In genomic region chr5:118276711-118277110, GRCm38 (mm10) we compare ENCODE assay signal across 18 mouse cellular contexts. TPM values are rescaled to one million over a fixed set of nuclear protein-coding genes. Genes with fewer than 3 reads are reported as not detected.
A peak's percentile ranks its signal among the peaks of the same experiment; 100 is the strongest.
DNase-seq lines count a peak whose midpoint lies in the region; ATAC-seq and TF ChIP-seq lines count a peak whose summit lies in the region.
"Had no signal": no experiment of that assay in that cellular context is flagged by ENCODE, and none has a peak within 500 bp of the region (broad histone marks: within the 10 kb centered on the region; RNA-seq: fewer than 3 reads in every experiment).

No protein-coding gene starts in this region.

- no peak overlapping the region for H3K4me3 ChIP-seq in midbrain, embryonic 13.5 days (replicated peaks)
- no peak overlapping the region for H3K4me3 ChIP-seq in midbrain, embryonic 10.5 days
- H3K4me3 ChIP-seq in hindbrain, embryonic 11.5 days (ENCODE audit: low read depth, low read length) = no peak overlapping the region
- H3K4me3 ChIP-seq in midbrain, postnatal 0 days (ENCODE audit: low read depth, low read length) = no peak overlapping the region
- H3K4me3 ChIP-seq: embryonic facial prominence, embryonic 15.5 days; heart, embryonic 10.5 days; intestine, embryonic 15.5 days; limb, embryonic 13.5 days; liver, embryonic 15.5 days had no signal

- TF ChIP-seq CTCF in midbrain, postnatal 0 days (IDR thresholded peaks at IDR 0.05) = no peak

- H3K36me3 ChIP-seq in midbrain, embryonic 13.5 days = no peaks in the 10 kb centered on the region
- H3K36me3 ChIP-seq in midbrain, embryonic 10.5 days = no peaks in the 10 kb centered on the region
- H3K36me3 ChIP-seq in hindbrain, embryonic 11.5 days (ENCODE audit: control insufficient read depth, insufficient read depth, low read length) = no peaks in the 10 kb centered on the region
- no peaks in the 10 kb centered on the region for H3K36me3 ChIP-seq in midbrain, postnatal 0 days (ENCODE audit: insufficient read depth, low read length)
- H3K36me3 ChIP-seq: embryonic facial prominence, embryonic 15.5 days; heart, embryonic 10.5 days; intestine, embryonic 15.5 days; limb, embryonic 13.5 days; liver, embryonic 15.5 days had no signal

- H3K4me2 ChIP-seq in midbrain, embryonic 13.5 days (replicated peaks) = no peak overlapping the region
- H3K4me2 ChIP-seq in hindbrain, embryonic 11.5 days (replicated peaks; ENCODE audit: low read depth, low read length) = no peak overlapping the region
- no peak overlapping the region for H3K4me2 ChIP-seq in midbrain, postnatal 0 days (ENCODE audit: low read depth, low read length, poor library complexity, severe bottlenecking)
- H3K4me2 ChIP-seq: embryonic facial prominence, embryonic 15.5 days; intestine, embryonic 15.5 days; limb, embryonic 13.5 days; liver, embryonic 15.5 days had no signal

- H3K27me3 ChIP-seq in midbrain, embryonic 13.5 days = peaks cover 10% of the 10 kb centered on the region
- H3K27me3 ChIP-seq in midbrain, embryonic 10.5 days (ENCODE audit: low read depth, poor library complexity, severe bottlenecking) = peaks cover 31% of the 10 kb centered on the region
- 0 out of 2 replicates have a peak, but pooled peaks cover 4% of the 10 kb centered on the region for H3K27me3 ChIP-seq in hindbrain, embryonic 11.5 days (ENCODE audit: control insufficient read depth, insufficient read depth, low read length)
- 0 out of 2 replicates have a peak, but pooled peaks cover 4% of the 10 kb centered on the region for H3K27me3 ChIP-seq in midbrain, postnatal 0 days (ENCODE audit: insufficient read depth, low read length)
- H3K27me3 ChIP-seq: CH12.LX; intestine, embryonic 15.5 days had no signal

- DNase-seq in embryo, embryonic 10 days (ENCODE audit: low spot score) = peak; percentile 50
- no peak for DNase-seq in embryo, embryonic 9.5 days (ENCODE audit: extremely low spot score)
- DNase-seq in midbrain, embryonic 10.5 days (ENCODE audit: low spot score) = no peak
- DNase-seq in hindbrain, embryonic 11.5 days (ENCODE audit: low spot score) = peak; percentile 64
- DNase-seq in midbrain, postnatal 0 days (ENCODE audit: low spot score) = peak; percentile 57
- DNase-seq in gastrocnemius, adult 8-10 months (ENCODE audit: low spot score in 2 of 2) = no peak
- no peak for DNase-seq in gastrocnemius, postnatal 36 days
- DNase-seq: cerebellum, adult 11-12 months; gastrocnemius, postnatal 25 days; lung, postnatal 14 days had no signal

- H3K9ac ChIP-seq in midbrain, embryonic 13.5 days (replicated peaks) = 0 out of 2 replicates have a peak overlapping the region, but pooled peaks have one; percentile 7
- H3K9ac ChIP-seq in hindbrain, embryonic 11.5 days (ENCODE audit: low read depth, low read length) = no peak overlapping the region
- no peak overlapping the region for H3K9ac ChIP-seq in midbrain, postnatal 0 days (replicated peaks; ENCODE audit: low read length, poor library complexity, severe bottlenecking)
- H3K9ac ChIP-seq: embryonic facial prominence, embryonic 15.5 days; intestine, embryonic 15.5 days; limb, embryonic 13.5 days; liver, embryonic 15.5 days had no signal

- no peaks in the 10 kb centered on the region; the same call in 1 of the 2 replicates for H3K9me3 ChIP-seq in midbrain, embryonic 13.5 days
- no peaks in the 10 kb centered on the region for H3K9me3 ChIP-seq in midbrain, embryonic 10.5 days (replicated peaks)
- no peaks in the 10 kb centered on the region for H3K9me3 ChIP-seq in hindbrain, embryonic 11.5 days (ENCODE audit: control insufficient read depth, low read length)
- H3K9me3 ChIP-seq in midbrain, postnatal 0 days (ENCODE audit: low read length) = no peaks in the 10 kb centered on the region
- H3K9me3 ChIP-seq: embryonic facial prominence, embryonic 15.5 days; heart, embryonic 10.5 days; intestine, embryonic 15.5 days; liver, embryonic 15.5 days had no signal

- peak overlapping the region; percentile 51; the same call in 1 of the 2 replicates for H3K27ac ChIP-seq in midbrain, embryonic 13.5 days
- H3K27ac ChIP-seq in midbrain, embryonic 10.5 days (replicated peaks) = no peak overlapping the region
- no peak overlapping the region for H3K27ac ChIP-seq in hindbrain, embryonic 11.5 days (ENCODE audit: low read depth, low read length)
- H3K27ac ChIP-seq in midbrain, postnatal 0 days (ENCODE audit: low read depth, low read length) = no peak overlapping the region
- H3K27ac ChIP-seq: embryonic facial prominence, embryonic 15.5 days; heart, embryonic 10.5 days; intestine, embryonic 15.5 days; limb, embryonic 13.5 days; liver, embryonic 15.5 days had no signal

- no peak for ATAC-seq in midbrain, embryonic 13.5 days
- ATAC-seq in hindbrain, embryonic 11.5 days (ENCODE audit: low FRiP score) = peak; percentile 60
- no peak for ATAC-seq in midbrain, postnatal 0 days (ENCODE audit: low FRiP score)
- ATAC-seq: intestine, embryonic 15.5 days had no signal

- intact Hi-C loops in gastrocnemius, postnatal 36 days (cut with DNase I) = loop anchor here (10.0 kb wide), 2 partner anchors 378 to 1428 kb away; no protein-coding TSS in a partner anchor

- peaks cover 55% of the 10 kb centered on the region for H3K4me1 ChIP-seq in midbrain, embryonic 13.5 days (replicated peaks)
- H3K4me1 ChIP-seq in midbrain, embryonic 10.5 days = peaks cover 31% of the 10 kb centered on the region
- H3K4me1 ChIP-seq in hindbrain, embryonic 11.5 days (replicated peaks; ENCODE audit: control insufficient read depth, insufficient read depth, low read length) = peaks cover 6% of the 10 kb centered on the region
- H3K4me1 ChIP-seq in midbrain, postnatal 0 days (ENCODE audit: insufficient read depth, low read length) = peaks cover 10% of the 10 kb centered on the region; the same call in 1 of the 2 replicates

- 19% methylated on average over 8 of the region's 8 CpGs for WGBS in midbrain, embryonic 13.5 days
- WGBS in midbrain, embryonic 10.5 days = 41% methylated on average over 8 of the region's 8 CpGs
- 21% methylated on average over 8 of the region's 8 CpGs for WGBS in hindbrain, embryonic 11.5 days
- WGBS in midbrain, postnatal 0 days = 27% methylated on average over 8 of the region's 8 CpGs

RNA-seq across cellular contexts. Expression of gene 2410131K14Rik, which starts 31.7 kb away (rescaled TPM):
- 15.0 and 15.1 TPM in 2 replicates for polyA plus RNA-seq in midbrain, embryonic 13.5 days (2015; fragmentation: Nextera tagmentation; extraction: Ambion mirVana)
- 11.3 and 11.7 TPM in 2 replicates for polyA plus RNA-seq in midbrain, embryonic 10.5 days (2016; fragmentation: Nextera tagmentation; extraction: Ambion mirVana)
- polyA plus RNA-seq in hindbrain, embryonic 11.5 days (2014; fragmentation: Nextera tagmentation; extraction: Ambion mirVana) = 11.3 and 11.5 TPM in 2 replicates
- 33.3 and 34.0 TPM in 2 replicates for total RNA-seq in midbrain, postnatal 0 days (2014; rRNA removed)
- 18.8 and 19.2 TPM in 2 replicates for polyA plus RNA-seq in midbrain, postnatal 0 days (2015; fragmentation: Nextera tagmentation; extraction: Ambion mirVana)
- total RNA-seq in gastrocnemius, adult 8-10 months (2022) = 1 to 10 TPM; 3.6 to 5.9 (median 4.9) TPM
- total RNA-seq in gastrocnemius, postnatal 36 days (2021) = 1 to 10 TPM; 3.4 to 4.0 TPM

RNA-seq across cellular contexts. Expression of gene Rnft2, which starts 31.8 kb away (rescaled TPM):
- 12.6 and 13.1 TPM in 2 replicates for polyA plus RNA-seq in midbrain, embryonic 13.5 days (2015; fragmentation: Nextera tagmentation; extraction: Ambion mirVana)
- 5.0 and 7.2 TPM in 2 replicates for polyA plus RNA-seq in midbrain, embryonic 10.5 days (2016; fragmentation: Nextera tagmentation; extraction: Ambion mirVana)
- 6.5 and 8.2 TPM in 2 replicates for polyA plus RNA-seq in hindbrain, embryonic 11.5 days (2014; fragmentation: Nextera tagmentation; extraction: Ambion mirVana)
- 121 and 125 TPM in 2 replicates for total RNA-seq in midbrain, postnatal 0 days (2014; rRNA removed)
- polyA plus RNA-seq in midbrain, postnatal 0 days (2015; fragmentation: Nextera tagmentation; extraction: Ambion mirVana) = 14.3 and 15.0 TPM in 2 replicates
- total RNA-seq in gastrocnemius, adult 8-10 months (2022) = 1 to 10 TPM in 2 of 4 experiments, under 1 TPM in 2; 0.65 to 1.6 (median 1.0) TPM
- 1 to 10 TPM in 1 of 2 experiments, under 1 TPM in 1; 0.64 to 1.5 TPM for total RNA-seq in gastrocnemius, postnatal 36 days (2021)
- total RNA-seq: monocyte, adult 5-6 weeks had no signal

Comparison
In these comparisons a context has a peak if more than half of its experiments do, and no peak if none do; other contexts are left out.
1. DNase-seq: peak in embryo, embryonic 10 days (single experiment), hindbrain, embryonic 11.5 days (single experiment) and midbrain, postnatal 0 days (single experiment); none in embryo, embryonic 9.5 days (single experiment), midbrain, embryonic 10.5 days (single experiment), gastrocnemius, adult 8-10 months (0 of 2) and gastrocnemius, postnatal 36 days (0 of 2).